Mouse (Mus musculus) testis, adult 2 months (tissue): ENCODE results near the gene Usp24. TPM values are rescaled to one million over a fixed set of nuclear protein-coding genes. Genes with fewer than 3 reads are reported as not detected.

Experiments used
- H3K27ac ChIP-seq: fragments of 200-500 bp; 2 replicates; pipeline ENCODE4 v1.5.1; 2012; ENCODE audit warnings: low read depth, low read length; ENCODE audit not compliant: control insufficient read depth, insufficient read depth
- H3K27me3 ChIP-seq: fragments of 200-500 bp; 2 replicates; pipeline ENCODE4 v1.6.1; 2012; ENCODE audit warnings: mild to moderate bottlenecking, low read length, moderate library complexity; ENCODE audit not compliant: control insufficient read depth, insufficient read depth
- H3K36me3 ChIP-seq: fragments of 200-500 bp; 2 replicates; pipeline ENCODE4 v1.6.1; 2012; ENCODE audit warnings: mild to moderate bottlenecking, low read length; ENCODE audit not compliant: control insufficient read depth, insufficient read depth
- H3K4me1 ChIP-seq: fragments of 200-500 bp; 2 replicates; pipeline ENCODE4 v1.6.1; 2012; ENCODE audit warnings: low read length; ENCODE audit not compliant: control insufficient read depth, insufficient read depth
- H3K4me3 ChIP-seq: fragments of 200-500 bp; 2 replicates; pipeline ENCODE4 v1.5.1; 2012; ENCODE audit warnings: low read depth, mild to moderate bottlenecking, low read length, moderate library complexity, mixed read lengths; ENCODE audit not compliant: control insufficient read depth
- CTCF ChIP-seq: fragments of 200-500 bp; IDR thresholded peaks from 2 replicates; pipeline ENCODE4 v1.5.1; 2012; ENCODE audit warnings: low read depth, mild to moderate bottlenecking, inconsistent platforms, low read length, moderate library complexity; ENCODE audit not compliant: control insufficient read depth, insufficient read depth, insufficient replicate concordance
- POLR2A ChIP-seq: fragments of 200-500 bp; IDR thresholded peaks from 2 replicates; pipeline ENCODE4 v1.6.1; 2012; ENCODE audit warnings: low read depth, mild to moderate bottlenecking, inconsistent platforms, low read length, moderate library complexity; ENCODE audit not compliant: control insufficient read depth
- polyA plus RNA-seq: library from polyadenylated mRNA; depleted of rRNA; stranded (reverse); fragments of >200 nt; gene quantifications from 2 replicates; pipeline ENCODE4 v1.2.3, GENCODE M21; 2012; rRNA removed

Gene Usp24
- polyA plus RNA-seq, 1 experiment, result 11.5 TPM

DNA sequence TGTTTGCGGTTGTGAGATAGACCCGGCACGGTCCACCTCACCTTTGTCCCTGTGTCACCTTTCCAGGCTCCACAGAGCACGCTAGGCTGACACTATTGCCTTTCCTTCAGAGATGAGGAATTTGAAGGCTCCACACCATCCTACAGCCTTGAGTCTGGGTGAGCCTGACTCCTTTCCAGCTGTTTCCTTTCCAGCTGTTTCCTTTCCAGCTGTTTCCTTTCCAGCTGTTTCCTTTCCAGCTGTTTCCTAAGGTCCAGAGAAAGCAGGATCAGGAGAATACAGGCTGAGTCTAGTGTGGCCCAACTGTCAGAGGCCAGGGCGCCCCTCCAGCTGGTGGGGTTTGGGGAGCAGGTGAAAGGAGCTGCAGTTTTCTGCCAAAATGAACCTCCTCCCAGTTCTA lies 154.9 kb downstream of the Usp24 start:
- no peak for TF ChIP-seq POLR2A
- TF ChIP-seq CTCF, result no peak
- no peaks in the 10 kb centered on the region for H3K36me3 ChIP-seq
- no peak overlapping the region for H3K27ac ChIP-seq
- no peaks in the 10 kb centered on the region for H3K4me1 ChIP-seq
- no peak overlapping the region for H3K4me3 ChIP-seq
- H3K27me3 ChIP-seq, result no peaks in the 10 kb centered on the region

DNA sequence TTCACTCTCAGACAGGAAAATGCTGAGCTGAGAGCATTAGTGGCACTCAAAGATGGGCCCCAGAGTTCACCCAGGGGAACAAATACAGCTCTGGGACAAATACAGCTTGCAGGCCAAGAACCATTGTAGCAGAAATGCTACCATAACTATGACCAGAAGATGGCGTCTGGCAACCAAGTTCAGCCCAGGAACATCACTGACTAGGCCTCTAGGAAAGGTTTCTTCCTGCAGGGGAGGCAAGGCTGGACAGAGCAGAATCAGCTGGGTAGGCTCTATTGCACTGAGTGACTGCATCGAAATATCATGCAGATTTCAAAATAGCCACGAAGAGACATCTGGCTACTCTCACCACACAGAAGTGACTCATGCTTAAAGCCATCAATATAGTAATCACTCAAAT lies 156.3 kb downstream of the Usp24 start:
- no peaks in the 10 kb centered on the region for H3K27me3 ChIP-seq
- no peak for TF ChIP-seq POLR2A
- TF ChIP-seq CTCF, result peak; percentile 46; the same call in 1 of the 2 replicates
- no peak overlapping the region for H3K27ac ChIP-seq
- no peaks in the 10 kb centered on the region for H3K36me3 ChIP-seq
- H3K4me1 ChIP-seq, result no peaks in the 10 kb centered on the region
- no peak overlapping the region for H3K4me3 ChIP-seq

- Histone ChIP-seq H3K4me3 (no peak overlapping the region), H3K36me3 (no peaks in the 10 kb centered on the region), H3K27ac (no peak overlapping the region), H3K4me1 (no peaks in the 10 kb centered on the region), H3K27me3 (no peaks in the 10 kb centered on the region)
- TF ChIP-seq POLR2A (no peak), CTCF (peak; percentile 83; the same call in 1 of the 2 replicates)
Observed at GRCm38 (mm10) chr4:106474241-106474640, 158.2 kb downstream of the Usp24 start.

DNA sequence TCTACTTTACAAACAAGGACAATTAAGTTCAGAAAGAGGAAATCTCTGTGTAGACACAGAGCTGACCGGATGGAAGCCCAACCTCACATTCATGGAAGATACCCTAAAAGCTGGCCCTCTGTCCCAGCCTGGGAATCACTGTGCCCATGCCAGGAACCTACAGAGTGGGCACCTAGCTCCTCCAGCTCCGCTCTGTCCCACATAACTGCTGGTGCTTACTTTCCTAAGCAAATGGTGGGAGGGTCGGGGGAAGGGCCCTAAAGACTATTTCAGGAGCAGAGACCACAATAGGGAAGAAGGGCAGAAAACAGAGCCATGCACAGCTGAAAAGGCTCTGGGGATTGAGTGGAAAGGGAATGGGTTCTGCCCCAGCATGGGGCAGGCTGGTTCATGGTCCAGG lies 164.5 kb downstream of the Usp24 start:
- Histone ChIP-seq H3K4me1 (no peaks in the 10 kb centered on the region), H3K36me3 (no peaks in the 10 kb centered on the region), H3K4me3 (no peak overlapping the region), H3K27ac (no peak overlapping the region), H3K27me3 (no peaks in the 10 kb centered on the region)
- no peak for TF ChIP-seq CTCF
- no peak for TF ChIP-seq POLR2A

- H3K27ac ChIP-seq, result no peak overlapping the region
Observed at GRCm38 (mm10) chr4:106483215-106483727, 167.3 kb downstream of the Usp24 start.

DNA sequence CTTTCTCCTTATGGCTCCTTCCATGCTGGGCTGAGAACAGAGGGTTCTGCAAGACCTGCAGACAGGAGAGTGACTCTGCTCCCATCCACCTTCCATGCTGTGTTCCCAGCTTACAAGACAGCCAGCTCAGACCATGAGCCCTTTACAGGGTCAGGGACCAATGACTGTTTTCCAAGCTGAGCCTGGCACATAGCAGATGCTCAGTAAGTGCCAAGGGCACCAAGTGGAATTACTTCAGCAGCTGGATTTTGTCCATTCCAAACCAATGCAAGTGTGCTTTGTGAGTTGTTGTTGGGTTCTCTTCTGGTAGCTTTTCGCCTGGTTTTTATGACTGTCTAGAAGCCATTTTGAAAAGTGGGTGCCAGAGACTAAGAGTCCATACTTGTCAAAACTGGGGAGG lies 167.8 kb downstream of the Usp24 start:
- no peaks in the 10 kb centered on the region for H3K27me3 ChIP-seq
- no peak overlapping the region for H3K27ac ChIP-seq
- no peaks in the 10 kb centered on the region for H3K4me1 ChIP-seq
- H3K36me3 ChIP-seq, result no peaks in the 10 kb centered on the region
- TF ChIP-seq POLR2A (no peak), CTCF (no peak)
- no peak overlapping the region for H3K4me3 ChIP-seq

More at GRCm38 (mm10) chr4:106483215-106483727, 167.3 kb downstream of the Usp24 start:
- Histone ChIP-seq H3K4me3 (no peak overlapping the region), H3K27me3 (no peaks in the 10 kb centered on the region), H3K4me1 (no peaks in the 10 kb centered on the region), H3K36me3 (no peaks in the 10 kb centered on the region)
- TF ChIP-seq POLR2A (no peak), CTCF (no peak)

DNA sequence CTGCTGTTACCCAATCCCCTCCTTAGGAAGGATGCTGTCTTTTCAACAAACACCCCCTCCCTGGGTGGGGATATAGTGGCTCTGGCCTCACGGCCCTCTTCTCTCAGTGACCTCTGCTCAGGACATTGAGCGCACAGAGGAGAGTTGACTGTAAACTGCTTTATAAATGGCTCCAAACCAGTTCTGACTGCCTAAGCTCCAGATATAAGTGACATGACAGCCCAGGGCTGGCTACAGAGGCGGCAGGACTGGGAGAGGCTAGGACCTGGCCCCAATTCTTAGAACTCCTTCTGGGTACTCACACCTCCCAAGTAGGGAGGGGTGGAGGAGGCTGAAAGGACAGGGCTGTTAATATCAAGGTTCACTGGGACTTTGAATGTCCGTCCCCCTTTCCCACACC lies 174.6 kb downstream of the Usp24 start:
- H3K27me3 ChIP-seq, result no peaks in the 10 kb centered on the region
- H3K4me1 ChIP-seq, result no peaks in the 10 kb centered on the region
- no peak overlapping the region for H3K4me3 ChIP-seq
- H3K36me3 ChIP-seq, result no peaks in the 10 kb centered on the region
- no peak for TF ChIP-seq CTCF
- TF ChIP-seq POLR2A, result no peak
- H3K27ac ChIP-seq, result no peak overlapping the region

Other genes starting within 250 kb of the Usp24 start
- gene Pcsk9, start 148.1 kb downstream of the Usp24 start, polyA plus RNA-seq, result 0.04 and 0.11 TPM in 2 replicates
- 0.06 and 0.16 TPM in 2 replicates for gene Bsnd, start 176.1 kb downstream of the Usp24 start, polyA plus RNA-seq
- 24.0 and 28.3 TPM in 2 replicates for gene Dhcr24, start 244.8 kb downstream of the Usp24 start, polyA plus RNA-seq